Mouse (Mus musculus): Measurements from ENCODE around the gene Haus3. TPM values are rescaled to one million over a fixed set of nuclear protein-coding genes. Genes with fewer than 3 reads are reported as not detected.

Haus3 gene
- polyA plus RNA-seq, 1 experiment: 4.2 TPM

DNA sequence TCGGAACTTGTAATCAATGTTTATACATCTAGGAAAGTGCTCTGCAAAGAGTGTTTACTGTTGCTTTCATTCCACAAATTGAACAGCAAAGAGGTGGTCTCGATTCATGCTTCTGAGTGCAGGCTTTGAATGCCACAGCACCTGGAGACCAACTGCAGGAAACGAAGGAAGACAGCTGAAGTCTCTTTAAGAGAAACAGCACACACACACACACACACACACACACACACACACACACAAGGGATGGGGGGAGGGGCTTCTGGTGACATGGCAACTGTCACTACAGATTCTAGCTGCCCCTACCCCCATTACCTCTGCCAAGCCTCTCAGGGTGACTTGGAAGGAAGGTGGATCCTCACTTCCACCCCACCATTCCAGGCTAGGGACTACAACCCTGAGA, 38.2 kb upstream of the Haus3 start:
- Histone ChIP-seq H3K27ac (ENCODE audit: control insufficient read depth, insufficient read depth, low read length) (peak overlapping the region; percentile 95), H3K4me3 (ENCODE audit: control insufficient read depth, insufficient read depth, low read length) (no peak overlapping the region), H3K4me1 (replicated peaks; ENCODE audit: control insufficient read depth, insufficient read depth, low read length) (peaks cover 50% of the 10 kb centered on the region), H3K36me3 (ENCODE audit: control insufficient read depth, insufficient read depth, low read length) (no peaks in the 10 kb centered on the region), H3K27me3 (ENCODE audit: control insufficient read depth, insufficient read depth, low read length) (no peaks in the 10 kb centered on the region)
- TF ChIP-seq CTCF (IDR thresholded peaks at IDR 0.05; ENCODE audit: borderline replicate concordance, control insufficient read depth, extremely low read depth, insufficient read depth, low read length, poor library complexity) (no peak), POLR2A (IDR thresholded peaks at IDR 0.05; ENCODE audit: control insufficient read depth, extremely low read depth, insufficient read depth, low read length, poor library complexity) (no peak)
- peak; percentile 66 for DNase-seq
- 10% methylated on average over 3 of the region's 3 CpGs for WGBS

DNA sequence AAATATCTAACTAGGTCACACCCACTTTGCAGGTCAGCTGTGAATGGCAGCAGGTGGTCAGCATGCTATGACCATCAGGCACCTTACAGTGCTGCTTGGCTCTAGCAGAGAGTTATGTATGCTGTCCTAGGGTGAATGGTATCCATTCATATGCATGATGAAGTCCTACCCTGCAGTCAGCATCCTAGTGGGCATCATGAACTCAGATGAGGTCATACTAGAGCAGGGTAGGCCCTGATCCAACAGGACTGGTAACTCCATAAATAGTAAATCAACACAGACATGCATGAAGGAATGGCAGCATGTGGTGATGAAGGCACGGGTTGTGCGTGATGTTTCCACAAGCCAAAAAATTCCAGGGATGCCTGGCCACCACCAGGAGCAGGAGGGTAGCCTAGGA, 36.5 kb upstream of the Haus3 start:
- no peaks in the 10 kb centered on the region for H3K27me3 ChIP-seq (ENCODE audit: control insufficient read depth, insufficient read depth, low read length)
- no peak for DNase-seq
- TF ChIP-seq CTCF (IDR thresholded peaks at IDR 0.05; ENCODE audit: borderline replicate concordance, control insufficient read depth, extremely low read depth, insufficient read depth, low read length, poor library complexity) (no peak), POLR2A (IDR thresholded peaks at IDR 0.05; ENCODE audit: control insufficient read depth, extremely low read depth, insufficient read depth, low read length, poor library complexity) (no peak)
- no peaks in the 10 kb centered on the region for H3K36me3 ChIP-seq (ENCODE audit: control insufficient read depth, insufficient read depth, low read length)
- peaks cover 61% of the 10 kb centered on the region for H3K4me1 ChIP-seq (replicated peaks; ENCODE audit: control insufficient read depth, insufficient read depth, low read length)
- no peak overlapping the region for H3K4me3 ChIP-seq (ENCODE audit: control insufficient read depth, insufficient read depth, low read length)
- H3K27ac ChIP-seq (ENCODE audit: control insufficient read depth, insufficient read depth, low read length): peak overlapping the region; percentile 95
- WGBS: 72% methylated on average over 2 of the region's 2 CpGs

DNA sequence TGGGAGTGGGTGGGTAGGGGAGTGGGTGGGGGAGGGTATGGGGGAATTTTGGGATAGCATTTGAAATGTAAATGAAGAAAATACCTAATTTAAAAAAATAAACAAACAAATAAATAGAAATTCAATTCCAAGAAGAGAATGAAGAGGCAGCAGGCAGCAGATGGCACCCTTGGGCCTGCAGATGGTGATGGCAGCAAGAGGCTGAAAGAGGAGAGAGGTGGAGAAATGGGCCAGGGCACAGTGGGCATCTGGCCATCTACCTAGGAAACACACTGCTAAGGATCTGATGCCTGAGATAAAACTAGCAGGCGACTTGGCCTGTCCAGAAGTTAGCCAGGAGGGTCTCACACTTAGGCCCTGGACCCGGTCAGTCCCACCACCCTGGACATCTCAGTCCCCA, 35.6 kb upstream of the Haus3 start:
- Histone ChIP-seq H3K27ac (ENCODE audit: control insufficient read depth, insufficient read depth, low read length) (no peak overlapping the region), H3K4me3 (ENCODE audit: control insufficient read depth, insufficient read depth, low read length) (no peak overlapping the region), H3K36me3 (ENCODE audit: control insufficient read depth, insufficient read depth, low read length) (no peaks in the 10 kb centered on the region), H3K27me3 (ENCODE audit: control insufficient read depth, insufficient read depth, low read length) (no peaks in the 10 kb centered on the region), H3K4me1 (replicated peaks; ENCODE audit: control insufficient read depth, insufficient read depth, low read length) (peaks cover 59% of the 10 kb centered on the region)
- TF ChIP-seq CTCF (IDR thresholded peaks at IDR 0.05; ENCODE audit: borderline replicate concordance, control insufficient read depth, extremely low read depth, insufficient read depth, low read length, poor library complexity) (no peak), POLR2A (IDR thresholded peaks at IDR 0.05; ENCODE audit: control insufficient read depth, extremely low read depth, insufficient read depth, low read length, poor library complexity) (no peak)
- no peak for DNase-seq
- WGBS: 100% methylated on average over 2 of the region's 2 CpGs

DNA sequence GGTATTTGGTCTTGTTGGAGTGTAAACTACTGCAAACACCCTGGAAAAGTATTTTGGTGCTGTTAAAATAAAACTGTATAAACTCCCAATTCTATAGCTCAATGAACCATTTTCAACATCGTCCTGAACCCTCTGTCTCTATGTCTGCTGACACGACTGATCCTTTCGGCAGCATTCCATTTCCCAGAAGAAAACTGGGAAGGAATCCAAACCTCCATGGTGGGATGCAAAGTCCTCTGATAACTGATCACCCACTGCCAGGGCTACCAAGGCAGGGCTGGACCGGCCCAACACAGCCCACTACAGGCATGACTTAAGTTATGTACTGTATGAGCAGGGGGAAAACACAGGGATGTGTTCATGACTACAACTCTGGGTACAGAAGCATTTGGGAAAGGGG, 32.7 kb upstream of the Haus3 start:
- TF ChIP-seq CTCF (IDR thresholded peaks at IDR 0.05; ENCODE audit: borderline replicate concordance, control insufficient read depth, extremely low read depth, insufficient read depth, low read length, poor library complexity) (no peak), POLR2A (IDR thresholded peaks at IDR 0.05; ENCODE audit: control insufficient read depth, extremely low read depth, insufficient read depth, low read length, poor library complexity) (no peak)
- 96% methylated on average over 4 of the region's 4 CpGs for WGBS
- no peak overlapping the region for H3K4me3 ChIP-seq (ENCODE audit: control insufficient read depth, insufficient read depth, low read length)

DNA sequence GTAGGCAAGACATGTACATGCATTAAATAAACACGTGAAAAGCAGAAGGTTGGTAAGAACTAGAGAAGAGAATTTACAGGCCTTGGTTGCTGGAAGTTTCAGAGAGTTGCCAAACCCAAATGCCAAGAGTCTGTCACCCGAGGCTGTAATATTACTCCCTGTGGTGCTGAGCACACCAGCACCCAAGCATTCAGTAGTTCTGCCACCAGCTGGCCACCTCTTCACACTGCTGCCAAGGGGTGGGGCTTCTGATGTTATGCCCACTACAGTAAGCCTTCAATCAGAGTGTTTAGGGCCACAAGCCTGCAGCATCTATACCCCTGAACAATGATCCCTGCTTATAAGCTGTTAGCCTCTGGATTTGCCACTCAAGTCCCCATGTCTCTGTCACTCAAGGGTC, 32.1 kb upstream of the Haus3 start:
- TF ChIP-seq POLR2A (IDR thresholded peaks at IDR 0.05; ENCODE audit: control insufficient read depth, extremely low read depth, insufficient read depth, low read length, poor library complexity): no peak
- TF ChIP-seq CTCF (IDR thresholded peaks at IDR 0.05; ENCODE audit: borderline replicate concordance, control insufficient read depth, extremely low read depth, insufficient read depth, low read length, poor library complexity): no peak
- 34% methylated on average over 2 of the region's 2 CpGs for WGBS
- Histone ChIP-seq H3K4me1 (replicated peaks; ENCODE audit: control insufficient read depth, insufficient read depth, low read length) (peaks cover 57% of the 10 kb centered on the region), H3K27ac (ENCODE audit: control insufficient read depth, insufficient read depth, low read length) (no peak overlapping the region), H3K4me3 (ENCODE audit: control insufficient read depth, insufficient read depth, low read length) (no peak overlapping the region), H3K36me3 (ENCODE audit: control insufficient read depth, insufficient read depth, low read length) (no peaks in the 10 kb centered on the region), H3K27me3 (ENCODE audit: control insufficient read depth, insufficient read depth, low read length) (no peaks in the 10 kb centered on the region)
- peak; percentile 52 for DNase-seq

More for the DNA sequence above, 32.7 kb upstream of the Haus3 start:
- Histone ChIP-seq H3K27ac (ENCODE audit: control insufficient read depth, insufficient read depth, low read length) (no peak overlapping the region), H3K4me1 (replicated peaks; ENCODE audit: control insufficient read depth, insufficient read depth, low read length) (peaks cover 58% of the 10 kb centered on the region), H3K27me3 (ENCODE audit: control insufficient read depth, insufficient read depth, low read length) (no peaks in the 10 kb centered on the region), H3K36me3 (ENCODE audit: control insufficient read depth, insufficient read depth, low read length) (no peaks in the 10 kb centered on the region)
- DNase-seq: no peak

DNA sequence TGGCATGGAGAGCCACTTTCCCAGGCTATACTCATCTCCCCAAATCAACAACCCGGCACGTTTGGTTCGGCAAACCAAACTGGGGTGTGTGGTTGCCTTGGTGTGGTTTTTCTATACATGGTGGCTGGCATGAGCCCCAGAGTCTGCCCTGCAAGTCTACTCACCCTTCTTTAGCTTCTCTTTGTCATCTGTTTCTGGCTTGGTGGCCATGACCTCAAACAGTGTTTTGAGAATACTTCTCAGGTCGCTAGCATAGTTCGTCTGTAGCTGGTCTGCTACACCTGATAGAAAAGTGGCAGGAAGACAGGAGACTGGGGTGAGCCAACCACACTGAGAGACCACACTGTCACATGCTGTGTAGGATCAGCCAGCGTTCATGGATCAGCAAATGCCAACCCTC, 29.3 kb upstream of the Haus3 start:
- H3K36me3 ChIP-seq (ENCODE audit: control insufficient read depth, insufficient read depth, low read length): no peaks in the 10 kb centered on the region
- H3K4me1 ChIP-seq (replicated peaks; ENCODE audit: control insufficient read depth, insufficient read depth, low read length): peaks cover 66% of the 10 kb centered on the region
- H3K4me3 ChIP-seq (ENCODE audit: control insufficient read depth, insufficient read depth, low read length): no peak overlapping the region
- DNase-seq: peak; percentile 51
- TF ChIP-seq CTCF (IDR thresholded peaks at IDR 0.05; ENCODE audit: borderline replicate concordance, control insufficient read depth, extremely low read depth, insufficient read depth, low read length, poor library complexity) (no peak), POLR2A (IDR thresholded peaks at IDR 0.05; ENCODE audit: control insufficient read depth, extremely low read depth, insufficient read depth, low read length, poor library complexity) (no peak)
- H3K27me3 ChIP-seq (ENCODE audit: control insufficient read depth, insufficient read depth, low read length): no peaks in the 10 kb centered on the region
- H3K27ac ChIP-seq (ENCODE audit: control insufficient read depth, insufficient read depth, low read length): peak overlapping the region; percentile 72
- 7% methylated on average over 6 of the region's 6 CpGs for WGBS

DNA sequence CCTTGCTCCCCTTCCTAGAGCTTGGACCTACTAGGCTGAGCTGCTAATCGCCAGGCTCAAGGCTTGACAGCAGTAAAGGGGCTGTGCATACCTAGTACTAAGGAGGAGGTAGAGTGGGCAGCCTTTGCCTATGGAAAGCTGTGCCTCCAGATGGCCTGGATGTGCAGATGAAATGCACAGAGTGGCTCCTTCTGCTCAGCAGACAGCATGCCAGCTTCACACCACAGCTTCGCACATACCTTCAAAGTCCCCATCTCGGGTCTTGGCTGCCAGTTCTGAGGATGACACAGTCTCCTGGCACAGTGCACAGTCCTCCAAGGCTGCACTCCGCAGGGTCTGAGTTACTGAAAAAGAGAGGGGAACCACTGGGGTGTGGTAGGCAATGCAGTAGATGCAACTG, 27.9 kb upstream of the Haus3 start:
- no peaks in the 10 kb centered on the region for H3K36me3 ChIP-seq (ENCODE audit: control insufficient read depth, insufficient read depth, low read length)
- peak overlapping the region; percentile 94 for H3K27ac ChIP-seq (ENCODE audit: control insufficient read depth, insufficient read depth, low read length)
- 45% methylated on average over 4 of the region's 4 CpGs for WGBS
- TF ChIP-seq CTCF (IDR thresholded peaks at IDR 0.05; ENCODE audit: borderline replicate concordance, control insufficient read depth, extremely low read depth, insufficient read depth, low read length, poor library complexity): no peak
- no peak for TF ChIP-seq POLR2A (IDR thresholded peaks at IDR 0.05; ENCODE audit: control insufficient read depth, extremely low read depth, insufficient read depth, low read length, poor library complexity)
- H3K4me3 ChIP-seq (ENCODE audit: control insufficient read depth, insufficient read depth, low read length): no peak overlapping the region
- peak; percentile 30 for DNase-seq
- H3K27me3 ChIP-seq (ENCODE audit: control insufficient read depth, insufficient read depth, low read length): no peaks in the 10 kb centered on the region
- H3K4me1 ChIP-seq (replicated peaks; ENCODE audit: control insufficient read depth, insufficient read depth, low read length): peaks cover 67% of the 10 kb centered on the region
